Mouse (Mus musculus): ENCODE data around the gene 4933427I04Rik. TPM values are rescaled to one million over a fixed set of nuclear protein-coding genes. Genes with fewer than 3 reads are reported as not detected.

The 4933427I04Rik gene
- polyA plus RNA-seq, 1 experiment = 0.04 TPM

Other genes with a start within 250 kb of the 4933427I04Rik start
- 48.0 and 49.8 TPM in 2 replicates for gene Macf1, start 175.3 kb upstream of the 4933427I04Rik start, polyA plus RNA-seq (2012; rRNA removed)
- 44.6 and 74.2 TPM in 2 replicates for gene Ndufs5, start 141.5 kb upstream of the 4933427I04Rik start, polyA plus RNA-seq (2012; rRNA removed)
- gene Akirin1, start 109.3 kb upstream of the 4933427I04Rik start, polyA plus RNA-seq (2012; rRNA removed) = 24.2 and 33.0 TPM in 2 replicates
- gene Rhbdl2, start 71.8 kb upstream of the 4933427I04Rik start, polyA plus RNA-seq (2012; rRNA removed) = 3.8 and 7.1 TPM in 2 replicates
- 23.3 and 26.1 TPM in 2 replicates for gene Mycbp, start 45.2 kb downstream of the 4933427I04Rik start, polyA plus RNA-seq (2012; rRNA removed)
- gene Rragc, start 57.8 kb downstream of the 4933427I04Rik start, polyA plus RNA-seq (2012; rRNA removed) = 66.3 and 78.9 TPM in 2 replicates
- gene 4930535I16Rik, start 58.3 kb downstream of the 4933427I04Rik start, polyA plus RNA-seq (2012; rRNA removed) = 0.65 TPM in 1 of 2 replicates, not detected in the other